Mouse (Mus musculus) frontal cortex, adult (tissue): ENCODE data around the gene Nr1d1.
A peak's percentile ranks its signal among the peaks of the same experiment; 100 is the strongest.

Experiments
- ATAC-seq: cut with Nextera tagmentation; 2 replicates; pipeline ENCODE4 v1.9.2; 2017; ENCODE audit warnings: mild to moderate bottlenecking, moderate library complexity, mixed read lengths; ENCODE audit not compliant: low TSS enrichment

Gene Nr1d1

DNA sequence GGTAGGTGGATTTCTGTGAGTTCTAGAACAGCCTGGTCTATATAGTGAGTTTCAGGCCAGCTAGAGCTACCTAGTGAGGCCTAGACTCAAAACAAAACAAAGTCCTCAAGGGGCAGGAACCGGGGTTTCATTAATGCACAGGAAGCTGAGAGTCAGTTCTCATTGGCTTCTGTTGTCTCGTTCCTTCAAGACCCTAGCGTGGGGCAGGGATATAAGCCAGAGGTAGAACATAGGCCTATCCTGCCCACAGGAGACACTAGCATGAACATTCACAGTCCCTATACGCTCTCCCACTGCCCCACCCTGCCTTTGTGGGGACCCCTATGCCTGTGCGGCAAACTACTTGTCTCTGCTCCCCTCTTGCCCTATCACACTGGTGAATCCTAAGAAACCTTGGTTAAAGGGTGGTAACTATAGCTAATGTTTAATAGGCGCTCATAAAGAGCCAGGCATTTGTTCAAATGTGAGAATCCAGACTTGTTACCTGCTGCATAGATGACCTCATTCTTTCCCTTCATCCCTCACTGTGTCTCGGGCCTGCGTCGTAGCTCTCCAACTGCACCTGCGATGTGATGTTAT, 22.5 kb downstream of the Nr1d1 start:
- ATAC-seq: no peak

DNA sequence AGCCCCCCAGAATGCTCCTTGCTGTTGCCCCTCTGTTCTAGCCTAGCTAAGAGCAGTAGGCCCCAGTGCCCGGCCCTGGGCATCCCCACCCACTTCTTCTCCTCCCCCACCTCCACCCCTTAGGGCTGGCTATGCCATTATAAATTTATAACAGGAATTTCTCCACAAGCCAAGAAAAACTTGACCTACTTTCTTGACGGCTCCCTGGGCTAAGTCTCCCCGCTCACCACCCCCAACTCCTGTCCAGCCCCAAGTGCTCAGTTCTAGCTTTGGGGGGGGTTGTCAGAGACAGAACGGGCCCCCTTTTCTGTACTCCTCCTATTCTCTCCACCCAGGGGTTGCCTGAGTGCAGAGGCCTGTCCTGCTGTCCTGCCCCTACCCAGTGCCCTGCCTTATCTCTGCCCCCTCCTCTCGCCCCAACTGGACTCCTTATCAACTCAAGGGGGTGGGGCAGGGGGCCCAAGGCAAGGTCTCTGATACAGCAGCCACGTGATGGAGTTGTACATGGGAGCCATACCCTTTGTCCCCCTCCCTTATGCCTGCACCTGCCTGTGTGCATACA, 23.8 kb downstream of the Nr1d1 start:
- ATAC-seq: no peak

DNA sequence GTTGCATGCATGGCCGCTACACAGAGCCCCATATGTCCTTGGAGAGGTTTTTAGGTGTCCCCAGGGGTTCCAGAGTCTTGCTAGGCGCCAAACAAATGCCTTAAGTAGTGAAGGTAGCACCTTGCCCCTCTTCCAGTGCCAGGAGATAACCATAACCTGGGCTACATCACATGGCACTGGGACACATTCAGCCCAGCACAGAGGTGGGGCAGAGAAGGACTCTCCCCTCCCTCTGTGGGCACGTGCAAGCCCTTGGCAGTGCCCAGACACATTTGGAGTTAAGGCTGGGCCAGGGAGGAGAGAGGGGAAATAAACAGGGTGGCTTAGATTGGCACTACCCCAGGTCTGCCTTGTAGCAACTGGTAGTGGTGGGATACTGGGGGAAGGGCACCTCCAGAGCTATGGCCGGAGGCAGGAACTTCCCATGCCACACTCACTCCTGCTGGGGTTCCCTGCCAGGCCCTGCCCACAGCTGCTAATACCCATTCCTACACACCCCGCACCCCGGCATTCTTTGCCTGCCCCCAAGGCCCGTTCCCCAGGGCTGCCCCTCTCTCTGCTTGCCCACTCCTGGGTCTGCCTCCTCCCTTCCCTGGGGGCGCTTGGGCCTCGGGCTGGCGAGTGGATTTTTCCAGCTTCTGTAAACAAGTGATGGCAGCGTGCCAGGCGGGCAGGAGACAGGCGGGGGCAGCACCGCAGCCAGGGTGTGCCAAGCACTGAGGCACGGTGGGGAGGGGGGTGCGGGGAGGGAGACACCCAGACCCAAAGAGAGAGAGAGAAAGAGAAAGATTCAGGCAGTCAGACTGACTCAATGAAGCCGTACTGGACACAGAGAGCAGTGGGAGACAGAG, 24.6 kb downstream of the Nr1d1 start:
- peak; percentile 6; the same call in 1 of the 2 replicates for ATAC-seq

DNA sequence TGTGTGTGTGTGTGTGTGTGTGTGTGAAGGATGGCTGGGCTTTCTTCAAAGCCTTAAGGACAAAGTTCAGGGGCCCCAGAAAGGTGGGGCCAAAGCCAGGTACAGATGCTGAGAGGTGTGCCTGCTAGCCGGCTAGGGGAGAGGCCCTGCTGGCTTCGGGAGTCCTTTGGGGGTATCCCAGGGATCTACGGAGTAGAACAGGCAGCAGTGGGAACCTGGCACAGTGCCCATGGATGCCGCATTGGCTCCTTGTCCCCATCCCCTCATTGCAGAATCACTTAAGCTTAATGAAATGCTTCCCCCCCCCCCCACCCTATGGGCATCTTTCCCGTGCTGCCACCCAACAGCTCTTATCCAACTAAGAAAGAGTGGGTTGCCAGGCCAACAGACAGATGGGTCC, 25.4 kb downstream of the Nr1d1 start:
- no peak for ATAC-seq

DNA sequence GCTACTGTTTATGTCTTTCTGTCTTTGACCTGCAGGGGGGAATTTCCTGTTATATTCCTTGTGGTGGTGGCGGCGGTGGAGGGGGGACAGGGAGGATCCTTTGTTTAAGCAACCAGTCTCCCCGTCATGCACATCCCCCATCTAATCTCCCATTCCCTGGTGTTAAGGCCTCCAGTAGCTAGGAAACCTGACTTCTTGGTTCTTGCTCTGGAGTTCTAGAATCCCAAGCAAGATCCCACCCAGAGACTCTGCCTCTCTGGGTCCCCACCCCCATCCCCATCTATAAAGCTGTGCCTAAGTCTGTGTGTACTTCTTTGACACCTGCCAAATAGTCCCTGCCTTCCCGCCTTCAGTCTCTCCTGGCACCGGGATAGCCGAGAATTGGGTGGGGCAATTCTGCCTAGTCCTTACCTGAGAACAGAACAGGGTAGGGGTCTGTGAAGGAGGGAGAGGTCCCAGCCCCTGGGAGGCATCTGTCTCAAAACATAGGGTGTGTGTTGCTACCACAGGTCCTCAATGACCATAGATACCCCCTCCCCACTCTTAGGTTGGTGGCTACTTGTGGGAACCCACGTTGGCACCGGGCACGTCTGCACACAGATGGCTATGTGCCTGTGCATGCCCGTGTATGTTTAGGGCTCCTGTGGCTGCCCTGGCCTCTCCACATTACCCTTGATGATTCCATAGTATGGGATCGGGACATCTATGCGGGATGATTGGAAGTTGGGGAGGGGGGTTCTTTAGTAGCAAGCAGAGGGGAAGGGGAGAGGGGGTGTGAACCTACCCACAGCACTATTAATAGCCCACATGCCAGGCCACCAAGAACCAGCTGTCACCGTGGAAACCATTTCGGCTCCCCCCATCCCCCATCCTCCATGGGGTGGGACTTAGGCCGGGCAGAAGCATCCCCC, 26.4 kb downstream of the Nr1d1 start:
- no peak for ATAC-seq

DNA sequence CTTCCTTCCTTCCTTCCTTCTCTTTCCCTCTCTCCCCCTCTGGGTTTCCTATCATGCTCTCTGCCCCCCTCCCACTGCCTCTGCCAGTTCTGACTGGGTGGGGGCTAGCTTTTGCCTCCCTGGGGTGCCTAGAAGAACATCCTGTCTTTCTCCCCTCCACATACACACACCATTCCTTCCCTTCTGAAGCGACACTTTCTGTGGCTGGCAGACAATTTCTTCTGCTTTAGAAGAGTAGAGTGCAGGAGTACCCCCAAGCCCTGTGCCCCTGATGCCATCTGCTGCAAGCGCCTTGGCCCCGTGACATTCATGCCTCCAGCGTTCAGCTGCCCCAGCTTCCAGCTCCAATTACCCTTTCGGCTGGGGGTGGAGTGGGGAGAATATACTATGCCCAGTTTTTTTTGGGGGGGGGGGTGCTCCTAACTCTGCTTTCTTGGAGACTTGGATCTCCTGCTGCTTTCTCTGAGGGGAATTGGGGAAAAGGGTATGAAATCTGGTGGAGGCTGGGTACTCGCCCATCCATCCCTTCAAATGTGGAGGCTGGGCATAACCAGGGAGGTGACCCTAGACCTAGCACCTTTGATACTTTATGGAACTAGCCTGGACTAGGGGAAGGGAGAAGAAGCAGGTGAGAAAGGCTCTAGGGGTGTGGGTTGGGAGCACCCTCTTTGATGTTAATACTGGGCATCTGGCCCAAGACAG, 27.2 kb downstream of the Nr1d1 start:
- ATAC-seq: no peak

DNA sequence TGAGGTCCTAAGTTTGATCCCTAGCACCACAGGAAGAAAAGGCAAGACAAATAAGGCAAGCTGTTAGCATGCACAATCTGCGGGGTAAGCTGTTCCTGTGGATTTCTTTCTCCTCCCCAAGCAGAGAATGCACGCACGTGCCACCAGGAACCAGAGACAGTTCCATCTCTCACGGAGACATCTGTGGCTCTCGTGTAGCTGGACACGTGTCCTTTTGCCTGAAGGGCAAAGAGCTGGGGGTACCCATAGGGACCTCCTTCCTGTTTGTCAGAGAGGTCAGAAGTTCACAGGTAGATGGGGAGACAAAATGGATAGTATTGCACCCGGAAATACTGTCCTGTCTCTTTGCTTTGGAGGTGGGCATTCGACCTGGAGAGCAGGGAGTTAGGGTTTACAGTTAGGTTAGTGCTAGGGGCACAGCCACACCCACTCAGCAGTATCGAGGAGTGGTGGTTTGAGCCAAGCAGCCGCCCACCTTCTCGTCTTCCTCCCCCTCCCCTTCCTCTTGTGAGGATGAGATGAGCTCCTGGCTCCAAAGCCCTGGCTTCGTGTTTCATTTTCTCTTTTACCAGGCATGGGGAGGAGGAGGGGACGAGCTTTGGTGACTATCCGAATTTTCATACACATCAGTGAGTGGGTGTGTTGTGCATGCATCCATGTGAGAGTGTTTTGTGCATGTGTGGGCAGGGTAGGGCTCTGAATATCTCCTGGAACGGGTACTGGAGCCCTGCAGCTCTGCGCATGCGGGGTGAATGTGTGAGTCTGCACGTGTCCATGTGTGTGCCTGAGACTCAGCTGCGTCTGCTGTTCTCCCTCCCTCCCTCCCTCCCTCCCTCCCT, 28.1 kb downstream of the Nr1d1 start:
- ATAC-seq: peak; percentile 48

DNA sequence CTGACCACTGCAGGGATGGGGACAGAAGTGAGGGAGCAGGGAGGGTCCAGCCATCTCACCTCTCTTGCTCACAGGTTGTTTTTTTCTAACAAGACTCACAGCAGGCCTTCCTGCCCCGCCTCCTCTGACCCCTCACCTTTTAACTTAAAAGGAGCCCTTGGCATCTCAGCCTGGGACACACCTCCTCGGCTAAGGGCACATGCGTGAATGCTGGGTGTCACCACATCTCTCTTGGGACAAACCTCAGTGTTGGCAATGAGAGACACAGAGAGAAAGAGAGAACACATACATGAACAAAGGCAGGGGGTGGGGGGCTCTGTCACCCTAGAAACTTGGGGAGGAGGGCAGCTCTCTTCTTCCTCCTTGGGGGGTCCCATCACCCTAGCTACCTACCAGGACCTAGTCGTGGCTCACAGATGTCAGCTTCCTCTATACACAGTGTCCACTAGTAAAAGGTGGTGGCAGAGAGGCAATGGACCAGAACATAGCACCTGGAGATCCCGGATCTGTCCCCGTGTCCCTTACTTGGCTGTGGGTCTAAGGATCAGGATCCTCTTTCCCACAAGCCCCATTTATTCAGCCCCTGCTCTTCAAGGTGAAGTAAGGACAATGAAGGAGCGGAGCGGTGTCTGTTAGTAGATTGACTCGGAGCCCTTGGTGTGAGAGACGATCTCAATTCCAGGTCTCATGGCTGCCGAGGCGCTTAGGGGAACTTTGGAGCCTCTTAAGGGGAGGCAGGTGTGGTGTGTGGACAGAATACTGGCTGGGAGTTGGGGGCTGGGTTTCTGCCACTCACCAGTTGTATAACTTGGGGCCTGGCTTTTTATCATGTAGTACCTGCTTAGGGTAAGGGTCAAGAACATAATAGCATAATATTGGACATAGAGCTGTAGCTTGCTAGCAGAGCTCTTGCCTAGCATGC, 28.9 kb downstream of the Nr1d1 start:
- ATAC-seq: no peak

DNA sequence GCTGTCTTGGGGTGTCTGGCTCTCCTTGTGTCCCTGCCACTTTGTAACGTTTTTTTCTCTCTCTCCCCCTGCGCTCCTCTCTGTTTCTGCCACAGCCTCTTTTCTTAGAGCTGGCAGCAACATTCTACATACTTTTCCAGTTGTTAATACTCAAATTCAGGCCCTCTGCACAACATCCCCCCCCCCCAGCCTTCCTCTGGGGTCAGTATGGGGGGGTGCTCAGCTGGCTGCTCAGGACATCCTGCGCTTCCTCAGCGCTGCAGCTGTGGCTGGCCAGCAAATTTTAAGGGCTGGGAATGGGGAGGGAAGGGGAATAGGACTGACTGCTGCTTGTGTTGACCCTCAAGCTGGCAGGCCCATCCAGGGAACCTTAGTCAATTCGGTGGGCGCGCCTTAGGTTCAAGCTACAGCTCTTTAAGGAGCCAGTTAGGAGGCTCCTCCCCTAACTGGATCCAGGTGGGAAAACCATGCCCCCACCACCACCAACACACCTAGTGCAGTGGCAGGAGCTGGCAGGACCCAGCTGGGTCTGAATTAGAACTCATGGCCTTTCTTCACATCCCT, 30.6 kb downstream of the Nr1d1 start:
- ATAC-seq: no peak

DNA sequence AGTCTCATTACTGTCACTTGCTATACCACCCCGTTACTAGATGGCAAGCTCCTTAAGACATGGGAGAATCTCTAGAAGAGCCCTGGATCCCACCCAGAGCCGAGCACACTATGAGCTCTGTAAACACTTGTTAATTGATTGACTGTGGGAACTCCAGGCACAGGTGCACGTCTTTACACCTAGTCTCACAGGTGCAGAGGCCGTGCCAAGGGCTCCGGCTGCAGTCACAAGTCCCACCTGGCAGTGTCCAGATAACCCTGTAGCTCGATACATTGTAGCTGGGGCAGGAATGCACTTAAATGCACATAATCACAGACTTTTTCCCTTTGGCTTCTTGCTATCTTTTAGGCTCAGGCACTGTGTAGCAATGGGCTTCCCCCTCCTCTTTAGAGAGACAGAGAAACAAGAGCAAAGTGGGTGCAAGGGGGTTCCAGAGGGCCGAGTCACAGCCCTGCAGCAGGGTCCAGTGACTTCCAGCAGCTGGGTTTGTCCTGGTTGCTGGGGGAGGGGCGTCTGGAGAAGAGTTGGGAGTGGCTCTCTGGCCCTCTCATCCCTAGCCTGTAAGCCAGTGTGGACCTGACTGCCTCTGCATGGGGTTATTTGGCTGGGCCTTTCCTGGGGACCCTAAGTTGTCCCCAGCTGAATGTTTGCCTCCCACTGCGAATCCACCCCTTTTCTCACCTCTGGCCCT, 31.3 kb downstream of the Nr1d1 start:
- no peak for ATAC-seq

DNA sequence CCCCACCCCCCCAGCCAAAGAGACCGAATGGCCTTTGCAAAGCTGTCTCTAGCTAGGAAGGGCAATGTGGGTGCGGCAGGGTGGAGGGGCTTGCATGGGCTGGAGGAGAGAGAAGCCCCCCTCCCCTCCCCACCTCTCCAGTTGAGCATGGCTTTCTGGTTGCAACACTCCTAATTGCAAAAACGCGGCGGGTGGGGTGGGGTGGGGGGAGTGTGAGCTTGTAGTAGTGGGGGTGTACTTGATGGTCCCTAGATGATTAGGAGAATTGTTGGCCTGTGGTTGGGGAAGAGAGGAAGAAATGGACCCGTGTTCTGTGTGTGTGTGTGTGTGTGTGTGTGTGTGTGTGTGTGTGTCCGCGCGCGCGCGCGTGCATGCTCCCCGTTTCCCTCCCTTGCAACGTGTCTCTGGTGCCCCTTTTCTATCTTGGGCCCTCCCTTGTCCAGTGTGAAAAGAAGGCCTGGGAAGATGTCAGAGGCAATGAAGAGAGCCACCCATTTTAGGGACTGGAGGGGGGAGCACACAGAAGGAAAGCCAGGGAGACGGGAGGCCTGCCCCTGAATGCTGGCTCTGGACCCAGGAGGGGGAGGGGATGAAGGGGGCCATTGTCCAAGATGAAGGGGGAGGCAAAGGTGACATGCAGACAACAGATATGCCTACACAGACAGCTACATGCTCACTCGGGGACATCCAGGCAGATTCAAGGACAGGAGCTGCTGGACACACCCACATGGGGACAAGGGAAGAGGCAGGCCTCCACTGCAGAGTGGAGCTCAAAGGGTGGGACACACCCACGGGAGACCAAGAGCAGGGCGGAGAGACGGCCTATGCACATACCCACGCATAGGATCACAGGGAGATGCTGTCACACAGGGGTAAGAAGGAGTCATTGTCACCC, 32.5 kb downstream of the Nr1d1 start:
- ATAC-seq: 0 out of 2 replicates have a peak, but pooled peaks have one; percentile 8

DNA sequence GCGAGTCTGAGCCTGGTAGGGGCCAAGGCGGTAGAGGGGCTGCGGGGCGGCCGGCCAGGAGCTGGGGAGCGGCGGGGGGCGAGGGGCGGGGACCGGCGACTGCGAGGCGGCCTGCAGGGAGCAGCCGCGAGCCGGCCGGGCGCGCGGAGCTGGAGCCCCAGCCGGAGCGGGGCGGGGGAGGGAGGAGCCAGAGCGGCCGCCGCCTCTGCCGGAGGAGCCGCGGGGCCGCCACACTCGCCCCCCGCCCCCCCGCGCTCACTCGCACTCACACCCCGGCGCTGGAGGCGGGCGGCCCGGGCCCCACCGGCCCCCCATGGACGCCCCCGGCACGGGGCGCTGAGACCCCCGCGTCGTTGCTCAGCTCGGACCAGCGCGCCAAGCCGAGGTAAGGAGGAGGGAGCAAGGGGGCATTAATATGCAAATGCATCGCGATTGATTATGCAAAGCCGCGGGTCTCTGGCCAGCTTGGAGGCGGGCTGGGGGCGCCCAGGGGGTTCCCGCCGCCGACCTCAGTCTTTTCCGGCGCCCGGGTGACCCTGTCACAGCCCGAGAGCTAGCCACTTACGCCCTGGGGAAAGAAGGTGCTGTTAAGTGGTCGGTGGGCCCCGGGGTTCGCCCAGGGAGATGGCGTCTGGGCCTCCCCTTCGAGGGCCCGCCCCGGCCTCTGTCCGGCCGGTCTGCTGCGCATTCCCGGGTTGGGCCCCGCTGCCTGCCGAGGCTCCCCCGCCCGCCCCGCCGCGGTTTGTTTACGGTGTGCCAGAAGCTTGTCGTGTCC, 33.3 kb downstream of the Nr1d1 start:
- ATAC-seq: peak; percentile 24; the same call in 1 of the 2 replicates

DNA sequence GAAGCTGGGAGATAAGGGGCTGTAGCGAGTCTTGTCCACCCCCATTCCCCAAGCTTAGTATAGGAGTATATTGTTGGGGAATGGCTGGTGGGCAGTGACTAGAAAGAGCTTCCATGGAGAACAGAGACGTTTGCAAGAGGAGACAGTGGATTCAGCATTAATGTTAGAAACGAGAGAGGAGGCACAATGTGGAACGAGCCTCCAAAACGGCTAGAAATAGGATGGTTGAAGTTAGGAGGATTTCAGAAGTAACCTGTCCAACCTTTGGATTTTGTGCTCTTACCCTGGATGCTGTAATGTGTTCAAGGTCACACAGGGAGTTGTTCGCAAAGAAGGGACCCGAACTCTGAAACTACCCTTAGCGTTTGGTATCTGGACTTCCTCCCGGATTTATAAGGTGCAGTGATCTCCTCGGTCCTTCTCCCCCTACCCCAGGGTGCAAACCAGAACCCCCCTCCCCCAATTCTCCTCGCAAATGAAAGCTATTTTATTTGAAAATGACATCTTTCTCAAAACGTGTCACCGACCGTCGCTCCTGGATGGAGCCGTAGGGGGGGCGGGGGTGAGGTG, 34.0 kb downstream of the Nr1d1 start:
- ATAC-seq: no peak

DNA sequence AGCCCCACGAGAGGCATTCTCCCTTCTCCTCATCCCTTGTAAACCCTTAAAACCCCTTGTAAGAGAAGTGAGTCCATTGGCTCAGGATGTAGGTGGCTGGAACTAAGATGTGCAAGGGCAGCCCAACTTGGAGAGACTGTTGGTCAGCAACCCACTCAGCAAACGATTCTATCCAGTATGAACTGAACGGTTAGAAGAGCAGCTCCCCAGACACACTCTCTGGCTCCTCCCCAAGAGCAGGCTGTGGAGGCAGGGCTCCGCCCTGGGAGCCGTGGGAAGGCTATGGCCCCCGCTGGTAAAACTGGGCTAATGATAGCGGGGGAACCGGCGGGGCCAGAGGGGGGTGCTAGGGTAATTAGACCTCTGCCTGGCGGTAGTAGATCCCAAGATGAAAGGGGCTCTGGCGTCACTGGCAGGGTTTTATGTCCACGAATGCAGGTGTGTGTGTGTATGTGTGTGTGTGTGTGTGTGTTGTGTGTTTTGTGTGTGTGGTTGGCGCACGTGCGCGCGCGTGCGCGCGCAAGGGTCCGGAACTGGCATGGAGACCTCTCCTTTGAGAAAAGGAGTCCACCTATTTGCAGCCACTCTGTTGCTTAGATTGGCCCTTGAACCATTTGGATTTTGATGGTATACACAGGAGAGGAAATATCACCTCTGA, 34.6 kb downstream of the Nr1d1 start, which contains the start of gene Thra:
Gene Thra, plus strand, starts transcription at position 246 of the 658 bp plus-strand sequence.
- peak; percentile 44; the same call in 1 of the 2 replicates for ATAC-seq

DNA sequence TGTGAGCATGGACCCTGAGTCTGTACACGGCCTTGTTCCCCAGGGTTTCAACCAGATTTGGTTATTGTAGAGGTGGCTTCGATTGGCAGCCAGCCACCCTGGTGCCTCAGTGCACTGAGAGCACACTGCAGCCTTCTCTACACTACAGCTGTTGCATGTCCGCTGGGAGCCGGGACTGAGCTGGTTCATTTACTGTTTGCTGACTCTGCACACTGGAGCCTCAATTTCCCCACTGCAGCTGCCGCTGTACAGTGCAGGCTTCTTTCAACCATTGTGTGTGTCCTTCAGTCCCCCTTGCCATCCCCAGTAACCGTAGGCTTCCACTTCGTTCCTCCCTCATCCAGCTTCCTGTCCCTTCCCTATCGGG, 35.1 kb downstream of the Nr1d1 start:
- ATAC-seq: no peak

DNA sequence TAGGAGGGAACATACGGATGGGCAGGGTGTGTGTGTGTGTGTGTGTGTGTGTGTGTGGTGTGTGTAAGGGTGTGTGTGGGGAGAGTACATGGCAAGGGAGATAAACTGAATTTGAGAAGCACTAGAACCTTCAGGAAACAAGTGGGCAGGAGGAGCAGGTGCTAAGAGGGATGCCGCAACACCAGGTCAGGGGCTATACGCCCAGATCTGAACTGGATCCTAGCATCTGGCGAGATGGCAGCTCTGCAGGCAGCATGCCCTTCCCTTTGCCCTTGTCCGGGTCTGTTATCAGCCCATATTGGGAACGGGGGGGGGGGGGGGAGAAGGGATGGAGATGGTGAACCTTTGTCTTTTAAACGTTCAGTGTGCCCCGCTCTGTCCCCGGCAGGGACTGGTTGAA, 36.2 kb downstream of the Nr1d1 start:
- no peak for ATAC-seq
